32 mouse cellular contexts compared by ENCODE assay signal in genomic region chr2:163062119-163062508, GRCm38 (mm10). TPM values are rescaled to one million over a fixed set of nuclear protein-coding genes. Genes with fewer than 3 reads are reported as not detected.
A peak's percentile ranks its signal among the peaks of the same experiment; 100 is the strongest.
DNase-seq lines count a peak whose midpoint lies in the region; ATAC-seq and TF ChIP-seq lines count a peak whose summit lies in the region.
"Had no signal": no experiment of that assay in that cellular context is flagged by ENCODE, and none has a peak within 500 bp of the region (broad histone marks: within the 10 kb centered on the region; RNA-seq: fewer than 3 reads in every experiment).

No protein-coding gene starts in this region.

- TF ChIP-seq CTCF in E14TG2a.4 (conservative IDR thresholded peaks at IDR 0.05; ENCODE audit: low read length), result no peak
- TF ChIP-seq CTCF in ES-Bruce4 (IDR thresholded peaks at IDR 0.05; ENCODE audit: low read depth, low read length), result no peak

- H3K4me3 ChIP-seq in E14TG2a.4 (replicated peaks; ENCODE audit: low read length) (peak overlapping the region; percentile 81), ES-Bruce4 (ENCODE audit: low read depth, low read length) (peak overlapping the region; percentile 48), ES-E14 (ENCODE audit: insufficient read depth in 1 of 2, low read depth in 1 of 2, low read length in 2 of 2, poor library complexity in 1 of 2, severe bottlenecking in 1 of 2) (peak overlapping the region; percentile 34 to 60)
- H3K4me3 ChIP-seq in intestine, embryonic 16.5 days (ENCODE audit: low read length), result no peak overlapping the region
- H3K4me3 ChIP-seq: embryonic facial prominence, embryonic 13.5 days; embryonic facial prominence, embryonic 15.5 days; erythroblast, embryonic 14.5 days; forebrain, embryonic 10.5 days; forebrain, embryonic 12.5 days had no signal

- H3K36me3 ChIP-seq in E14TG2a.4 (ENCODE audit: insufficient read depth, low read length), result peaks cover 88% of the 10 kb centered on the region
- peaks cover 72% of the 10 kb centered on the region for H3K36me3 ChIP-seq in ES-Bruce4 (ENCODE audit: control insufficient read depth, insufficient read depth, low read length, poor library complexity, severe bottlenecking)
- H3K36me3 ChIP-seq in ES-E14 (ENCODE audit: control insufficient read depth, insufficient read depth, low read length, poor library complexity, severe bottlenecking), result peaks cover 62% of the 10 kb centered on the region
- no peaks in the 10 kb centered on the region for H3K36me3 ChIP-seq in intestine, embryonic 16.5 days (ENCODE audit: control insufficient read depth, insufficient read depth, low read length)

- H3K27ac ChIP-seq in ES-Bruce4 (ENCODE audit: insufficient read depth, low read length) (peak overlapping the region; percentile 73), ES-E14 (ENCODE audit: insufficient read depth, low read depth, low read length, poor library complexity, severe bottlenecking) (peak overlapping the region; percentile 95)
- H3K27ac ChIP-seq in intestine, embryonic 16.5 days (ENCODE audit: low read length), result no peak overlapping the region
- H3K27ac ChIP-seq: embryonic facial prominence, embryonic 13.5 days; embryonic facial prominence, embryonic 15.5 days; forebrain, embryonic 10.5 days; forebrain, embryonic 12.5 days had no signal

- WGBS in intestine, embryonic 16.5 days, result 80% methylated on average over 6 of the region's 6 CpGs

- DNase-seq in ES-E14 (ENCODE audit: low read depth, low spot score), result peak; percentile 81
- DNase-seq in WW6 (ENCODE audit: low read depth, low spot score), result peak; percentile 70
- DNase-seq in layer of hippocampus, postnatal 14 days (ENCODE audit: low spot score in 2 of 2), result no peak
- DNase-seq in adrenal gland, postnatal 14 days, result no peak
- DNase-seq in kidney, adult 18-20 months, result no peak
- DNase-seq: adrenal gland, adult 8-10 months; adrenal gland, postnatal 25 days; cerebellum, adult 11 months; cerebellum, adult 18-20 months; cerebellum, adult 8-10 months; cerebellum, adult 9-11 months; cerebellum, postnatal 14 days; cerebellum, postnatal 36 days; embryo, embryonic 11 days had no signal

- H3K27me3 ChIP-seq in E14TG2a.4 (ENCODE audit: insufficient read depth, low read length) (no peaks in the 10 kb centered on the region), ES-Bruce4 (ENCODE audit: control insufficient read depth, insufficient read depth, low read length, poor library complexity, severe bottlenecking) (no peaks in the 10 kb centered on the region)
- H3K27me3 ChIP-seq in intestine, embryonic 16.5 days (replicated peaks; ENCODE audit: control insufficient read depth, insufficient read depth, low read length), result no peaks in the 10 kb centered on the region
- H3K27me3 ChIP-seq: embryonic facial prominence, embryonic 13.5 days; embryonic facial prominence, embryonic 15.5 days; forebrain, embryonic 12.5 days had no signal

- H3K9ac ChIP-seq in ES-Bruce4 (ENCODE audit: low read depth, poor library complexity, severe bottlenecking) (peak overlapping the region; percentile 33; the same call in 1 of the 2 replicates), ES-E14 (ENCODE audit: insufficient read depth, low read depth, low read length, poor library complexity, severe bottlenecking) (peak overlapping the region; percentile 37)
- H3K9ac ChIP-seq in intestine, embryonic 16.5 days (ENCODE audit: low read depth, low read length), result no peak overlapping the region
- H3K9ac ChIP-seq: embryonic facial prominence, embryonic 13.5 days; embryonic facial prominence, embryonic 15.5 days; forebrain, embryonic 12.5 days had no signal

- peaks cover 87% of the 10 kb centered on the region for H3K4me1 ChIP-seq in E14TG2a.4 (replicated peaks; ENCODE audit: low read depth, low read length)
- peaks cover 7% of the 10 kb centered on the region for H3K4me1 ChIP-seq in ES-Bruce4 (ENCODE audit: control insufficient read depth, insufficient read depth, low read length)
- H3K4me1 ChIP-seq in ES-E14 (ENCODE audit: control insufficient read depth in 2 of 2, insufficient read depth in 2 of 2, low read length in 2 of 2, poor library complexity in 1 of 2), result peaks cover 2 to 30% of the 10 kb centered on the region in 2 experiments
- H3K4me1 ChIP-seq in intestine, embryonic 16.5 days (ENCODE audit: control insufficient read depth, insufficient read depth, low read length), result no peaks in the 10 kb centered on the region
- H3K4me1 ChIP-seq: embryonic facial prominence, embryonic 13.5 days; embryonic facial prominence, embryonic 15.5 days; forebrain, embryonic 12.5 days had no signal

- no peak for TF ChIP-seq POLR2A in ES-Bruce4 (IDR thresholded peaks at IDR 0.05; ENCODE audit: insufficient read depth, low read length)

- in situ Hi-C loops in ES-E14 (cut with MboI; ENCODE audit: low sequenced_read_pairs in 2 of 2, unreplicated experiment in 2 of 2), result no loop called here

- no peak overlapping the region for H3K4me2 ChIP-seq in intestine, embryonic 16.5 days (ENCODE audit: low read depth, low read length)
- H3K4me2 ChIP-seq: embryonic facial prominence, embryonic 13.5 days; embryonic facial prominence, embryonic 15.5 days; forebrain, embryonic 12.5 days had no signal

- H3K9me3 ChIP-seq in E14TG2a.4 (ENCODE audit: low read length) (no peaks in the 10 kb centered on the region), ES-Bruce4 (replicated peaks; ENCODE audit: control insufficient read depth, insufficient read depth, low read length, poor library complexity, severe bottlenecking) (no peaks in the 10 kb centered on the region), ES-E14 (ENCODE audit: control insufficient read depth, insufficient read depth, low read depth, low read length) (no peaks in the 10 kb centered on the region)
- H3K9me3 ChIP-seq in intestine, embryonic 16.5 days (ENCODE audit: control insufficient read depth, low read length), result no peaks in the 10 kb centered on the region
- H3K9me3 ChIP-seq: embryonic facial prominence, embryonic 13.5 days; embryonic facial prominence, embryonic 15.5 days; forebrain, embryonic 10.5 days; forebrain, embryonic 12.5 days had no signal

- peak; percentile 78; the same call in 1 of the 2 replicates for TF ChIP-seq EP300 in ES-Bruce4 (IDR thresholded peaks at IDR 0.05; ENCODE audit: insufficient read depth, low read depth, low read length)

- ATAC-seq in intestine, embryonic 16.5 days, result no peak
- ATAC-seq: activated CD4-positive, CD25-positive, alpha-beta regulatory T cell, adult 4 months; forebrain, embryonic 14.5 days; forebrain, embryonic 16.5 days had no signal

TF ChIP-seq in ES-E14, 5 proteins besides CTCF, POLR2A, EP300 and RAD21:
- no peak for TF ChIP-seq HCFC1 (IDR thresholded peaks at IDR 0.05; ENCODE audit: borderline replicate concordance, insufficient read depth, low read length)
- no peak for TF ChIP-seq CHD2 (IDR thresholded peaks at IDR 0.05; ENCODE audit: low read depth, low read length)
- no peak for TF ChIP-seq MAFK (IDR thresholded peaks at IDR 0.05; ENCODE audit: insufficient read depth, low read depth, low read length)
- TF ChIP-seq ZNF384 (IDR thresholded peaks at IDR 0.05; ENCODE audit: low read depth, low read length), result no peak
- no peak for TF ChIP-seq ZC3H11A (IDR thresholded peaks at IDR 0.05; ENCODE audit: borderline replicate concordance, low read depth, low read length)

RNA-seq across cellular contexts. Expression of gene Mybl2, which starts 7.6 kb away (rescaled TPM):
- polyA plus RNA-seq in ES-Bruce4 (2011; ENCODE audit: insufficient read depth, insufficient read length, low read depth, missing spikeins), result 471 and 519 TPM in 2 replicates
- total RNA-seq in ES-E14 (2012; rRNA removed), result 281 and 391 TPM in 2 replicates
- 1 to 10 TPM; 2.2 to 2.5 TPM for total RNA-seq in layer of hippocampus, postnatal 14 days (2021)
- 18.0 and 19.0 TPM in 2 replicates for polyA plus RNA-seq in intestine, embryonic 16.5 days (2015; fragmentation: Nextera tagmentation; extraction: Ambion mirVana)
- 6.2 and 6.8 TPM in 2 replicates for total RNA-seq in adrenal gland, postnatal 14 days (2021)

RNA-seq across cellular contexts. Expression of gene Gtsf1l, which starts 25.5 kb away (rescaled TPM):
- polyA plus RNA-seq in ES-Bruce4 (2011; ENCODE audit: insufficient read depth, insufficient read length, low read depth, missing spikeins), result 34.9 and 36.3 TPM in 2 replicates
- 25.7 and 30.8 TPM in 2 replicates for total RNA-seq in ES-E14 (2012; rRNA removed)
- total RNA-seq in layer of hippocampus, postnatal 14 days (2021), result not detected
- not detected in 2 replicates for polyA plus RNA-seq in intestine, embryonic 16.5 days (2015; fragmentation: Nextera tagmentation; extraction: Ambion mirVana)
- total RNA-seq in adrenal gland, postnatal 14 days (2021), result not detected in 2 replicates
- total RNA-seq: adrenal gland, adult 18-20 months; adrenal gland, adult 8-10 months; adrenal gland, postnatal 25 days; adrenal gland, postnatal 4 days; common myeloid progenitor, adult 5-6 weeks; MEL had no signal
- polyA plus RNA-seq: activated CD4-positive, CD25-positive, alpha-beta regulatory T cell, adult 4 months; brain, embryonic 14.5 days; embryonic facial prominence, embryonic 11.5 days; embryonic facial prominence, embryonic 13.5 days; erythroblast, embryonic 14.5 days; forebrain, embryonic 10.5 days; forebrain, embryonic 12.5 days; forebrain, embryonic 16.5 days; frontal cortex, adult 2 months had no signal

RNA-seq across cellular contexts. Expression of gene Ift52, which starts 45.0 kb away (rescaled TPM):
- 62.6 and 69.4 TPM in 2 replicates for polyA plus RNA-seq in ES-Bruce4 (2011; ENCODE audit: insufficient read depth, insufficient read length, low read depth, missing spikeins)
- total RNA-seq in ES-E14 (2012; rRNA removed), result 15.5 and 17.2 TPM in 2 replicates
- 10 to 100 TPM; 26.4 to 27.0 TPM for total RNA-seq in layer of hippocampus, postnatal 14 days (2021)
- polyA plus RNA-seq in intestine, embryonic 16.5 days (2015; fragmentation: Nextera tagmentation; extraction: Ambion mirVana), result 44.0 and 48.1 TPM in 2 replicates
- total RNA-seq in adrenal gland, postnatal 14 days (2021), result 38.7 and 42.9 TPM in 2 replicates

Comparison
In these comparisons a context has a peak if more than half of its experiments do, and no peak if none do; other contexts are left out.
1. DNase-seq: peak in ES-E14 (single experiment) and WW6 (single experiment); none in layer of hippocampus, postnatal 14 days (0 of 2), adrenal gland, postnatal 14 days (single experiment) and kidney, adult 18-20 months (single experiment).
2. RNA of gene Mybl2, which starts 7.6 kb away (total RNA-seq): 281 to 391 TPM in ES-E14; 6.2 to 6.8 TPM in adrenal gland, postnatal 14 days and 2.2 to 2.5 TPM in layer of hippocampus, postnatal 14 days; every median in the first group is over 10 times any median in the second.
3. RNA of gene Gtsf1l, which starts 25.5 kb away (total RNA-seq): 25.7 to 30.8 TPM in ES-E14; not detected in layer of hippocampus, postnatal 14 days and not detected in adrenal gland, postnatal 14 days; every median in the first group is over 10 times any median in the second.